Mouse (Mus musculus) hindbrain, embryonic 10.5 days (tissue): ENCODE data around the gene Trim7. TPM values are rescaled to one million over a fixed set of nuclear protein-coding genes. Genes with fewer than 3 reads are reported as not detected.
"Not testable (repeated sequence)": the region's sequence is repeated elsewhere in the genome, so short reads cannot be mapped to it uniquely, and the experiment has no call there.

Experiments
- DNase-seq: peaks from one replicate; pipeline ENCODE4 v3.0.0-alpha.2; 2017; ENCODE audit warnings: low spot score
- H3K27ac ChIP-seq: fragments of 300-500 bp; sonication (generic); 2 replicates; pipeline ENCODE4 v1.5.1; 2016; ENCODE audit warnings: mild to moderate bottlenecking, moderate library complexity
- H3K27me3 ChIP-seq: fragments of 300-500 bp; sonication (generic); 2 replicates; pipeline ENCODE4 v1.6.1; 2016; ENCODE audit warnings: mild to moderate bottlenecking; ENCODE audit not compliant: poor library complexity, insufficient read depth, severe bottlenecking
- H3K36me3 ChIP-seq: fragments of 300-500 bp; sonication (generic); 2 replicates; pipeline ENCODE4 v1.6.1; 2016; ENCODE audit warnings: mild to moderate bottlenecking, moderate library complexity
- H3K4me1 ChIP-seq: fragments of 300-500 bp; sonication (generic); replicated peaks from 2 replicates; pipeline ENCODE4 v1.6.1; 2016; ENCODE audit warnings: mild to moderate bottlenecking
- H3K4me3 ChIP-seq: fragments of 300-500 bp; sonication (generic); 2 replicates; pipeline ENCODE4 v1.5.1; 2016; ENCODE audit warnings: mild to moderate bottlenecking, moderate library complexity
- H3K9me3 ChIP-seq: fragments of 300-500 bp; sonication (generic); 2 replicates; pipeline ENCODE4 v1.6.1; 2016; ENCODE audit warnings: mild to moderate bottlenecking, moderate library complexity
- WGBS: fragments of 180-500 bp; shearing (Covaris S2); methylation state at CpG from one replicate; pipeline ENCODE4 v1.1.7; 2016; 5-methylcytosine and 5-hydroxymethylcytosine counted together
- polyA plus RNA-seq: library from polyadenylated mRNA; unstranded; fragments of >200 nt; fragmentation: Nextera tagmentation; extraction: Ambion mirVana; gene quantifications from 2 replicates; pipeline ENCODE4 v1.2.1, GENCODE M21; 2016

Gene Trim7
- 0.26 and 0.30 TPM in 2 replicates for polyA plus RNA-seq

GRCm38 (mm10) chr11:48825979-48826751 lies at the start of gene Trim7, which contains the start of gene Gm12184:
Gene Trim7, plus strand, starts transcription at chr11:48826140.
Gene Gm12184, minus strand, starts transcription at chr11:48826655.
- peak within 1 kb of the TSS; percentile 79 for H3K27ac ChIP-seq
- peak within 1 kb of the TSS; percentile 54 for H3K4me3 ChIP-seq
- H3K27me3 ChIP-seq = peaks cover 33% of the 10 kb centered on the region
- under 1% methylated on average over 67 of the region's 92 CpGs for WGBS
- not testable (repeated sequence) for H3K9me3 ChIP-seq, DNase-seq, H3K36me3 ChIP-seq
- peaks cover 18% of the 10 kb centered on the region for H3K4me1 ChIP-seq

GRCm38 (mm10) chr11:48776664-48777063 lies 49.3 kb upstream of the Trim7 start:
- no peak overlapping the region for H3K4me3 ChIP-seq
- no peaks in the 10 kb centered on the region for H3K27me3 ChIP-seq
- no peaks in the 10 kb centered on the region for H3K9me3 ChIP-seq
- no peak overlapping the region for H3K27ac ChIP-seq
- DNase-seq = no peak
- WGBS = 47% methylated on average over 9 of the region's 9 CpGs
- H3K36me3 ChIP-seq = no peaks in the 10 kb centered on the region
- no peaks in the 10 kb centered on the region for H3K4me1 ChIP-seq

DNA sequence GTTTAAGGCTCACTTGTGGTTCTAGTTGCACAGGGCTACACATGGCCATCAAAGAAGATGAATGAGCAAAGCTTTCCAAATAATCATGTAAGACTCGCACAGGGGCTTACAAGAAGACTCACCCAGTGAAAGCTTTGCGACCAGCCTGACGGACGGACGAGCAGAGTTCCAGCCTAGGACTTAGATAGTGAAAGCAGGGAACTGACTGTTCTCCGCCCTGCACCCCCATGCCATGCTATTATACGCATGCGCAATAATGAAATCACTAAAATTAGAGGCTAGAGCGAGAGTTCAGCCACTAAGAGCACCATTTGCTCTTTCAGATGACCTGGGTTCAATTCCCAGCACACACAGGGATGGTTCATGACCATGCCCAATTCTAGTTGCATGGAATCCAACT lies 48.6 kb upstream of the Trim7 start:
- WGBS = 91% methylated on average over 9 of the region's 9 CpGs
- no peaks in the 10 kb centered on the region for H3K27me3 ChIP-seq
- no peak for DNase-seq
- H3K36me3 ChIP-seq = no peaks in the 10 kb centered on the region
- no peaks in the 10 kb centered on the region for H3K4me1 ChIP-seq
- no peak overlapping the region for H3K4me3 ChIP-seq
- H3K27ac ChIP-seq = no peak overlapping the region
- H3K9me3 ChIP-seq = no peaks in the 10 kb centered on the region

GRCm38 (mm10) chr11:48779450-48779849 lies 46.5 kb upstream of the Trim7 start:
- no peak overlapping the region for H3K27ac ChIP-seq
- DNase-seq = no peak
- WGBS = 32% methylated on average over 7 of the region's 7 CpGs
- no peaks in the 10 kb centered on the region for H3K9me3 ChIP-seq
- H3K4me1 ChIP-seq = no peaks in the 10 kb centered on the region
- H3K27me3 ChIP-seq = no peaks in the 10 kb centered on the region
- no peaks in the 10 kb centered on the region for H3K36me3 ChIP-seq
- H3K4me3 ChIP-seq = no peak overlapping the region

- Histone ChIP-seq H3K27me3 (no peaks in the 10 kb centered on the region), H3K36me3 (no peaks in the 10 kb centered on the region), H3K9me3 (peaks cover 3% of the 10 kb centered on the region; the same call in 1 of the 2 replicates), H3K27ac (no peak overlapping the region), H3K4me3 (no peak overlapping the region), H3K4me1 (no peaks in the 10 kb centered on the region)
- no peak for DNase-seq
- WGBS = 89% methylated on average over 4 of the region's 4 CpGs
Observed at GRCm38 (mm10) chr11:48782243-48782642, 43.7 kb upstream of the Trim7 start.

DNA sequence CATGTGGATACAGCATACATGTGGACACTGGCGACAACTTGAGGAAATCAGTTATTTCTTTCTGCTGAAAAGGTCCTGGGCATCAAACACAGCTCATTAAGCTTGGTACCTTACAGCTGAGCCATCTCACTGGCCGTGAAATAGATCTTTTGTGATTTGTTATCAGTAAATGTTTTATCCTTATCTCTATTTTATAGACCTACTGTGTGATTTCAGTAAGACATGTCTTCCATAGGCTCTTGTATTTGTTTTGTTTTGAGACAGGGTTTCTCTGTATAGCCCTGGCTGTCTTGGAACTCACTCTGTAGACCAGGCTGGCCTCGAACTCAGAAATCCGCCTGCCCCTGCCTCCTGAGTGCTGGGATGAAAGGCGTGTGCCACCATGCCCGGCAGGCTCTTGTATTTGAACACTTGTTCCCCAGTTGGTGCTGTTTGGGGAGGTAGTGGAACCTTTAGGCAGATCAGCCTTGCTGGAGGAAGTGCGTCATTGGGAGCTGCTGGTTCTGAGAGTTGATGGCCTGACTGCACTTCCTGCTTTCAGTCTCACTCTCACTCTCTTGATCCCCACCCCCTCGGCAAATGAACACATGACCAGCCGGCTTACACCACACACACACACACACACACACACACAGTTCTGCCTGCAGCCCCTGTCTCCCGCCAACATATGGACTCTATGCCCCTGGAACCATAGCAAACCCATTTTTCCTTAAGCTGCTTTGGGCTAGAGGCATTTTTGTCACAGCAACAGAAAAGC lies 38.3 kb upstream of the Trim7 start:
- peak overlapping the region; percentile 51 for H3K4me3 ChIP-seq
- no peaks in the 10 kb centered on the region for H3K36me3 ChIP-seq
- peaks cover 10% of the 10 kb centered on the region for H3K4me1 ChIP-seq
- H3K9me3 ChIP-seq = peaks cover 3% of the 10 kb centered on the region; the same call in 1 of the 2 replicates
- no peaks in the 10 kb centered on the region; the same call in 1 of the 2 replicates for H3K27me3 ChIP-seq
- H3K27ac ChIP-seq = peak overlapping the region; percentile 35; the same call in 1 of the 2 replicates
- DNase-seq = peak; percentile 44
- 56% methylated on average over 10 of the region's 10 CpGs for WGBS

- 8% methylated on average over 16 of the region's 16 CpGs for WGBS
- peaks cover 10% of the 10 kb centered on the region for H3K4me1 ChIP-seq
Observed at GRCm38 (mm10) chr11:48788311-48789089, 37.4 kb upstream of the Trim7 start.

GRCm38 (mm10) chr11:48789215-48789614 lies 36.7 kb upstream of the Trim7 start:
- 88% methylated on average over 5 of the region's 5 CpGs for WGBS
- Histone ChIP-seq H3K4me1 (peaks cover 10% of the 10 kb centered on the region), H3K27ac (no peak overlapping the region), H3K27me3 (no peaks in the 10 kb centered on the region; the same call in 1 of the 2 replicates), H3K4me3 (no peak overlapping the region), H3K9me3 (peaks cover 3% of the 10 kb centered on the region; the same call in 1 of the 2 replicates), H3K36me3 (no peaks in the 10 kb centered on the region)
- DNase-seq = no peak

More at GRCm38 (mm10) chr11:48788311-48789089, 37.4 kb upstream of the Trim7 start:
- Histone ChIP-seq H3K36me3 (no peaks in the 10 kb centered on the region), H3K9me3 (peaks cover 3% of the 10 kb centered on the region; the same call in 1 of the 2 replicates), H3K27me3 (no peaks in the 10 kb centered on the region; the same call in 1 of the 2 replicates), H3K4me3 (peak overlapping the region; percentile 51), H3K27ac (peak overlapping the region; percentile 72)
- peak; percentile 75 for DNase-seq

DNA sequence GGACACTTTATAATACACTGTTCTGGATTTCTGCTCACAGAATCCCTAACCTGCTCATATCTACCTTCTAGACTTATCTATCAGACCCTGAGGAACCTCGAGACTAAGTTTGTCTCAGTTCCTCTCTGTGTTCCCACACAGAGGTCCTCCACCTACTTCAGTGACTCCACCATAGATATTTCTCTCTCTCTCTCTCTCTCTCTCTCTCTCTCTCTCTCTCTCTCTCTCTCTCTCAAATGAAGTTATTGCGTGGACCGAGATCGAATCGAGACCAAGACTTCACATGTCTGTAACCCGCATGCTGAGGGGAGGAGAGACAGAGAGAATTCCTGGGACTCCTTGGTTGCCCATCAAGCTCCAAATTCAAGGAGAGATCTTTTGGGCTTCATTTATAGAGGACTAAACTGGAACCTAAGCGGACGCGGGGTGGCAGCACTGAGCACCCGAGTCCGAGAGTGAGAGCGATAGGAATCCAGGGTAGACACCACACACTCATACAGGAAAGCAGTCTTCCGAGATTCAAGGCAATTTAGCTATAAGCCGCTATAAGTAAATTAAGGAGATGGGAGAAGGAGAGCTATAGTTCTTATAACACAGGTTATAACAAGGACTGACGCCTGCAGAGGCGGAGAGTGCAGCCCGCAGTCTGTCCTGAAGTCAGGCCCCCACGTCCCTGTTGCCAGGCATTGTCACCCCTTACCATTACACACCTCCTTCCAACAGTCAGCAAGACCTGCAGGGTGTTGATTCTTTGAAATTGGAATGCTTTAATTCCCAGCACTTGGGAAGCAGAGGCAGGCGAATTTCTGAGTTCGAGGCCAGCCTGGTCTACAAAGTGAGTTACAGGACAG lies 35.7 kb upstream of the Trim7 start:
- peak; percentile 77 for DNase-seq
- H3K36me3 ChIP-seq = no peaks in the 10 kb centered on the region
- 14% methylated on average over 20 of the region's 20 CpGs for WGBS

GRCm38 (mm10) chr11:48790946-48791345 lies 35.0 kb upstream of the Trim7 start:
- Histone ChIP-seq H3K36me3 (no peaks in the 10 kb centered on the region), H3K27me3 (no peaks in the 10 kb centered on the region; the same call in 1 of the 2 replicates), H3K9me3 (no peaks in the 10 kb centered on the region), H3K4me1 (peaks cover 10% of the 10 kb centered on the region), H3K27ac (no peak overlapping the region), H3K4me3 (no peak overlapping the region)
- 57% methylated on average over 8 of the region's 8 CpGs for WGBS
- DNase-seq = no peak

More for the DNA sequence above, 35.7 kb upstream of the Trim7 start:
- Histone ChIP-seq H3K27ac (no peak overlapping the region), H3K9me3 (peaks cover 3% of the 10 kb centered on the region; the same call in 1 of the 2 replicates), H3K4me3 (peak overlapping the region; percentile 36), H3K27me3 (no peaks in the 10 kb centered on the region; the same call in 1 of the 2 replicates), H3K4me1 (peaks cover 10% of the 10 kb centered on the region)

DNA sequence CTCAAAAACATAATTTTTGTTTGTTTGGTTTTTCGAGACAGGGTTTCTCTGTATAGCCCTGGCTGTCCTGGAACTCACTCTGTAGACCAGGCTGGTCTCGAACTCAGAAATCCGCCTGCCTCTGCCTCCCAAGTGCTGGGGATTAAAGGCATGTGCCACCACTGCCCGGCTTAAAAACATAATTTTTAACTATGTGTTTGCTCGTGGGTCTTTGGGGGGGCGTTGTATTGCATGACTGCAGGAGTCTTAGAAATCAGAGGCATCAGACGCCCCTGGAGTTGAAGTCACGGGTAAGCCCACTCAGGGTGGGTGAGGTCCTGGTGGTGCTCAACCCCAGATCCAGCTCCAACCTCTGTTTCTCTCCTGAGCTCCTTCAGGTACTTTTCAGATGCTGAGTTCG lies 34.0 kb upstream of the Trim7 start:
- DNase-seq, H3K27me3 ChIP-seq, H3K27ac ChIP-seq, H3K36me3 ChIP-seq, H3K9me3 ChIP-seq, H3K4me3 ChIP-seq: not testable (repeated sequence)
- H3K4me1 ChIP-seq = peaks cover 10% of the 10 kb centered on the region
- WGBS = 90% methylated on average over 9 of the region's 9 CpGs
